9 mouse cellular contexts compared by ENCODE assay signal in the genomic region with DNA sequence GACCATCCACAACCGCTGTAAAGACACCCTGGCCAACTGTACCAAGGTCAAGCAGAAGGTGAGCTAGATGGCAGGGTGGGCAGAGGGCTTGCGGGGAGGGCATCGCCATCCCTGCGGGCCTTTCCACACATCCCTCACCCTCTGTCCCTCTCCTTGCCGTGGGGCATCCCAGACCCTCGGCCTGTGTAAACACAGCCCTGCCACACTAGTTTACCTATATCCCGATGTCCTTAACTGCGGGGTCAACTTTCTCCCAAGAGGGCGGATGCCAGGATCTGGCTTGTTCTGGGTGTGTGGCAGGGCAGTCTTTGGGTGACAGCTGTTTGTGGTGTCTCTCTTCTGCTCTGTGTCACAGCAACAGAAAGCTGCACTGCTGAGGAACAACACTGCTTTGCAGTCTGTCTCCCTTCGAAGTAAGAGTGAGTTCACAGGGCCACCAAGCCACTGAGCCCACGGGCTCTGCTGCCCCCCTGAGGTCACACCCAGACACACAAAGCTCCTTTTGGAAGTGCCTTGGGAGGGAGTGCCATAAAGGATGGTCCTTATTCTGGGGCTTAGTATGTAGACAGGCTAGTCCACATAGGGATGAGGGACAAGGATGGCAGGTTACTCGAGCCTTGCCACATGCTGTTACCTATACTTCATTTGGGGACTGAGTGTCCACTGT. TPM values are rescaled to one million over a fixed set of nuclear protein-coding genes. Genes with fewer than 3 reads are reported as not detected.
DNase-seq lines count a peak whose midpoint lies in the region; ATAC-seq and TF ChIP-seq lines count a peak whose summit lies in the region.
"Had no signal": no experiment of that assay in that cellular context is flagged by ENCODE, and none has a peak within 500 bp of the region (broad histone marks: within the 10 kb centered on the region; RNA-seq: fewer than 3 reads in every experiment).

No protein-coding gene starts in this region.

- ATAC-seq in heart, embryonic 11.5 days (replicated peaks; ENCODE audit: insufficient number of reproducible peaks, low FRiP score, low TSS enrichment), result no peak
- ATAC-seq in activated CD4-positive, CD25-positive, alpha-beta regulatory T cell, adult 4 months, result no peak

- TF ChIP-seq CTCF in thymus, adult 2 months (IDR thresholded peaks at IDR 0.05; ENCODE audit: borderline replicate concordance, control insufficient read depth, extremely low read depth, insufficient read depth, low read length, poor library complexity), result peak; percentile 62; the same call in 1 of the 2 replicates
- peak; percentile 82 for TF ChIP-seq CTCF in liver, adult 2 months (IDR thresholded peaks at IDR 0.05; ENCODE audit: low read depth, low read length)

- no peak overlapping the region for H3K4me2 ChIP-seq in heart, embryonic 11.5 days

- no peaks in the 10 kb centered on the region for H3K9me3 ChIP-seq in heart, embryonic 10.5 days
- no peaks in the 10 kb centered on the region for H3K9me3 ChIP-seq in heart, embryonic 11.5 days (replicated peaks; ENCODE audit: control insufficient read depth, low read length)

- no peaks in the 10 kb centered on the region for H3K27me3 ChIP-seq in heart, embryonic 10.5 days (ENCODE audit: insufficient read depth, poor library complexity, severe bottlenecking)
- no peaks in the 10 kb centered on the region for H3K27me3 ChIP-seq in heart, embryonic 11.5 days (ENCODE audit: control insufficient read depth, insufficient read depth, low read length)
- no peaks in the 10 kb centered on the region for H3K27me3 ChIP-seq in thymus, adult 2 months (ENCODE audit: control insufficient read depth, insufficient read depth, low read length)
- H3K27me3 ChIP-seq in liver, adult 2 months (ENCODE audit: control insufficient read depth, insufficient read depth, low read length), result no peaks in the 10 kb centered on the region

- no peak for DNase-seq in heart, embryonic 10.5 days (ENCODE audit: low spot score)
- no peak for DNase-seq in thymus, adult 2 months
- no peak for DNase-seq in thymus, adult 18-20 months
- DNase-seq in liver, adult 2 months (ENCODE audit: extremely low read depth, low read depth, low spot score), result no peak
- peak; percentile 38 for DNase-seq in thymus, postnatal 14 days
- DNase-seq in spleen, postnatal 36 days (ENCODE audit: low spot score in 2 of 2), result no peak

- H3K4me3 ChIP-seq in heart, embryonic 10.5 days, result no peak overlapping the region
- no peak overlapping the region for H3K4me3 ChIP-seq in heart, embryonic 11.5 days (ENCODE audit: low read depth, low read length)
- H3K4me3 ChIP-seq in thymus, adult 2 months (ENCODE audit: control insufficient read depth, insufficient read depth, low read length), result no peak overlapping the region
- H3K4me3 ChIP-seq in liver, adult 2 months (ENCODE audit: insufficient read depth, low read depth, low read length), result no peak overlapping the region

- 73% methylated on average over 12 of the region's 12 CpGs for WGBS in heart, embryonic 10.5 days
- WGBS in heart, embryonic 11.5 days (ENCODE audit: insufficient replicate concordance), result 71% methylated on average over 12 of the region's 12 CpGs
- WGBS in thymus, adult 2 months, result 90% methylated on average over 12 of the region's 12 CpGs
- 69% methylated on average over 12 of the region's 12 CpGs for WGBS in liver, adult 2 months

- no peaks in the 10 kb centered on the region for H3K79me2 ChIP-seq in liver, adult 2 months (ENCODE audit: control insufficient read depth, insufficient read depth, low read length)

- TF ChIP-seq POLR2A in thymus, adult 2 months (IDR thresholded peaks at IDR 0.05; ENCODE audit: control insufficient read depth, extremely low read depth, insufficient read depth, low read length, poor library complexity), result no peak
- TF ChIP-seq POLR2A in liver, adult 2 months (IDR thresholded peaks at IDR 0.05; ENCODE audit: extremely low read depth, insufficient read depth, low read length), result no peak

- no peak overlapping the region for H3K9ac ChIP-seq in heart, embryonic 11.5 days (ENCODE audit: low read depth, low read length)
- H3K9ac ChIP-seq in liver, adult 2 months (ENCODE audit: low read depth, low read length), result no peak overlapping the region

- peaks cover 73% of the 10 kb centered on the region for H3K4me1 ChIP-seq in heart, embryonic 10.5 days
- H3K4me1 ChIP-seq in heart, embryonic 11.5 days (ENCODE audit: control insufficient read depth, insufficient read depth, low read length), result peaks cover 58% of the 10 kb centered on the region
- H3K4me1 ChIP-seq in thymus, adult 2 months (replicated peaks; ENCODE audit: control insufficient read depth, insufficient read depth, low read length), result peaks cover 21% of the 10 kb centered on the region
- H3K4me1 ChIP-seq in liver, adult 2 months (ENCODE audit: control insufficient read depth, insufficient read depth, low read length), result peaks cover 2% of the 10 kb centered on the region; the same call in 1 of the 2 replicates

- H3K27ac ChIP-seq in heart, embryonic 10.5 days, result peak overlapping the region; percentile 74; the same call in 1 of the 2 replicates
- H3K27ac ChIP-seq in heart, embryonic 11.5 days (ENCODE audit: low read depth, low read length), result no peak overlapping the region
- H3K27ac ChIP-seq in thymus, adult 2 months (ENCODE audit: control insufficient read depth, insufficient read depth, low read length), result no peak overlapping the region
- no peak overlapping the region for H3K27ac ChIP-seq in liver, adult 2 months (replicated peaks; ENCODE audit: insufficient read depth, low read depth, low read length)

- peaks cover 96% of the 10 kb centered on the region for H3K36me3 ChIP-seq in heart, embryonic 10.5 days
- H3K36me3 ChIP-seq in heart, embryonic 11.5 days (ENCODE audit: control insufficient read depth, insufficient read depth, low read length), result peaks cover 60% of the 10 kb centered on the region
- H3K36me3 ChIP-seq in thymus, adult 2 months (ENCODE audit: control insufficient read depth, insufficient read depth, low read length), result peaks cover 77% of the 10 kb centered on the region
- H3K36me3 ChIP-seq in liver, adult 2 months (ENCODE audit: control insufficient read depth, insufficient read depth, low read length), result no peaks in the 10 kb centered on the region

RNA-seq across cellular contexts. Expression of a gene that starts 20.9 kb away (rescaled TPM):
- polyA plus RNA-seq in heart, embryonic 10.5 days (2016; fragmentation: Nextera tagmentation; extraction: Ambion mirVana), result not detected in 2 replicates
- not detected in 2 replicates for polyA plus RNA-seq in heart, embryonic 11.5 days (2014; fragmentation: Nextera tagmentation; extraction: Ambion mirVana)
- not detected in 2 replicates for polyA plus RNA-seq in thymus, adult 2 months (2012; rRNA removed)
- total RNA-seq in liver, adult 2 months (2014; rRNA removed), result not detected in 2 replicates
- not detected in 2 replicates for polyA plus RNA-seq in liver, adult 2 months (2012; rRNA removed)
- polyA plus RNA-seq in activated CD4-positive, CD25-positive, alpha-beta regulatory T cell, adult 4 months (2017; shearing (Covaris generic)), result not detected
- polyA plus RNA-seq: lung, embryonic 16.5 days had no signal

RNA-seq across cellular contexts. Expression of a gene that starts 26.3 kb away (rescaled TPM):
- polyA plus RNA-seq in heart, embryonic 10.5 days (2016; fragmentation: Nextera tagmentation; extraction: Ambion mirVana), result 82.5 and 108 TPM in 2 replicates
- polyA plus RNA-seq in heart, embryonic 11.5 days (2014; fragmentation: Nextera tagmentation; extraction: Ambion mirVana), result 91.4 and 102 TPM in 2 replicates
- polyA plus RNA-seq in thymus, adult 2 months (2012; rRNA removed), result 164 and 192 TPM in 2 replicates
- total RNA-seq in liver, adult 2 months (2014; rRNA removed), result 2.7 and 3.6 TPM in 2 replicates
- polyA plus RNA-seq in liver, adult 2 months (2012; rRNA removed), result 3.6 and 4.9 TPM in 2 replicates
- 10 to 100 TPM; 45.7 to 54.0 TPM for polyA plus RNA-seq in activated CD4-positive, CD25-positive, alpha-beta regulatory T cell, adult 4 months (2017; shearing (Covaris generic))

RNA-seq across cellular contexts. Expression of a gene that starts 53.5 kb away (rescaled TPM):
- polyA plus RNA-seq in heart, embryonic 10.5 days (2016; fragmentation: Nextera tagmentation; extraction: Ambion mirVana), result 73.3 and 87.3 TPM in 2 replicates
- 68.2 and 69.8 TPM in 2 replicates for polyA plus RNA-seq in heart, embryonic 11.5 days (2014; fragmentation: Nextera tagmentation; extraction: Ambion mirVana)
- 116 and 124 TPM in 2 replicates for polyA plus RNA-seq in thymus, adult 2 months (2012; rRNA removed)
- total RNA-seq in liver, adult 2 months (2014; rRNA removed), result 32.9 and 34.7 TPM in 2 replicates
- polyA plus RNA-seq in liver, adult 2 months (2012; rRNA removed), result 23.8 and 39.7 TPM in 2 replicates
- 10 to 100 TPM; 43.2 to 46.4 TPM for polyA plus RNA-seq in activated CD4-positive, CD25-positive, alpha-beta regulatory T cell, adult 4 months (2017; shearing (Covaris generic))

RNA-seq across cellular contexts. Expression of a gene that starts 56.4 kb away (rescaled TPM):
- polyA plus RNA-seq in heart, embryonic 10.5 days (2016; fragmentation: Nextera tagmentation; extraction: Ambion mirVana), result 184 and 207 TPM in 2 replicates
- 206 and 229 TPM in 2 replicates for polyA plus RNA-seq in heart, embryonic 11.5 days (2014; fragmentation: Nextera tagmentation; extraction: Ambion mirVana)
- 196 and 206 TPM in 2 replicates for polyA plus RNA-seq in thymus, adult 2 months (2012; rRNA removed)
- total RNA-seq in liver, adult 2 months (2014; rRNA removed), result 90.0 and 110 TPM in 2 replicates
- polyA plus RNA-seq in liver, adult 2 months (2012; rRNA removed), result 155 and 176 TPM in 2 replicates
- 100 to 1,000 TPM; 163 to 193 TPM for polyA plus RNA-seq in activated CD4-positive, CD25-positive, alpha-beta regulatory T cell, adult 4 months (2017; shearing (Covaris generic))
